Mouse (Mus musculus) hindbrain, embryonic 13.5 days (tissue): ENCODE data around the gene Elac2. TPM values are rescaled to one million over a fixed set of nuclear protein-coding genes. Genes with fewer than 3 reads are reported as not detected.

Experiments
- ATAC-seq: fragments of 200-750 bp; cut with Nextera tagmentation; 2 replicates; pipeline ENCODE4 v1.8.0; 2017; ENCODE audit warnings: moderate TSS enrichment; ENCODE audit not compliant: low FRiP score
- H3K27ac ChIP-seq: fragments of 300-500 bp; sonication (generic); 2 replicates; pipeline ENCODE4 v1.5.1; 2015; ENCODE audit warnings: inconsistent platforms, mild to moderate bottlenecking, moderate library complexity
- H3K27me3 ChIP-seq: fragments of 300-500 bp; sonication (generic); 2 replicates; pipeline ENCODE4 v1.6.1; 2015; ENCODE audit warnings: mild to moderate bottlenecking, inconsistent platforms
- H3K36me3 ChIP-seq: fragments of 300-500 bp; sonication (generic); 2 replicates; pipeline ENCODE4 v1.6.1; 2015; ENCODE audit warnings: mild to moderate bottlenecking, inconsistent platforms
- H3K4me1 ChIP-seq: fragments of 300-500 bp; sonication (generic); replicated peaks from 2 replicates; pipeline ENCODE4 v1.6.1; 2015; ENCODE audit warnings: inconsistent platforms
- H3K4me2 ChIP-seq: fragments of 300-500 bp; sonication (generic); 2 replicates; pipeline ENCODE4 v1.6.1; 2015; ENCODE audit warnings: inconsistent platforms, mild to moderate bottlenecking, moderate library complexity
- H3K4me3 ChIP-seq: fragments of 300-500 bp; sonication (generic); 2 replicates; pipeline ENCODE4 v1.5.1; 2015; ENCODE audit warnings: mild to moderate bottlenecking, inconsistent platforms
- H3K9ac ChIP-seq: fragments of 300-500 bp; sonication (generic); 2 replicates; pipeline ENCODE4 v1.6.1; 2015; ENCODE audit warnings: mild to moderate bottlenecking, inconsistent platforms
- H3K9me3 ChIP-seq: fragments of 300-500 bp; sonication (generic); 2 replicates; pipeline ENCODE4 v1.6.1; 2016; ENCODE audit warnings: inconsistent platforms
- WGBS: fragments of 180-500 bp; shearing (Covaris S2); methylation state at CpG from one replicate; pipeline ENCODE4 v1.1.7; 2015; 5-methylcytosine and 5-hydroxymethylcytosine counted together
- polyA plus RNA-seq: library from polyadenylated mRNA; unstranded; fragments of >200 nt; fragmentation: Nextera tagmentation; extraction: Ambion mirVana; gene quantifications from 2 replicates; pipeline ENCODE4 v1.2.1, GENCODE M21; 2015

The Elac2 gene
- polyA plus RNA-seq, result 32.6 and 33.1 TPM in 2 replicates

DNA sequence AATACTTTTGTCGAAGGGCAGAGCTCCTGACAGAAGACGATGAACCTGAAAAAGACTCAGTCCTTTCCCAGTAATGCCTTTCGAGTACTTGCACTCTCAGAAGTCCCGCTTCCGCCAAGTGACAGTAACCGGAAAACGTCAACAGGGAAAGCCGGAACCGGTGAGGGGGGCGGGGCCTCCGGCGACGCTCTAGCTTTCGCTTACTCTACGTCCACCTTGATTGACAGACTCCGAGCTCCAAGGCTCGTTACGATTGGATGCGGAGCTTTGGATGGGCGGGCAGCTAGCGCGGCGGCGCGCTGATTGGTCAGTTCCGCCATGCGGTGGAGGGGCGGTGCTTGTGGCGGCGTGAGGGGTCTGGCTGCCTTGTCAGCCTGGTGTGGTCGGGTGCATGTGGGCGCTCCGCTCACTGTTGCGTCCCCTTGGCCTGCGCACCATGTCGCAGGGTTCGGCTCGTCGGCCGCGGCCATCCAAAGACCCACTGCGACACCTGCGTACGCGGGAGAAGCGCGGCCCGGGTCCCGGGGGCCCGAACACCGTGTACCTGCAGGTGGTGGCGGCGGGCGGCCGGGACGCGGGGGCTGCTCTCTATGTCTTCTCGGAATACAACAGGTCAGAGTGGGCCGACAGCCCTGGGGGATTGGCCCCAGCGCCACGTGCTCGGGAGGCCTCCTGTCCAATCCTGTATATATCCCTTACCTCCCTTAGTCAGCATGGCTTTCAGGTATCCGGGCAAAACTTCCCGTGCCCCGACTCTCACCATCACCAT, at the start of gene Elac2:
Elac2 (plus strand) TSS at position 319 of the 769 bp plus-strand sequence.
- WGBS, result 1% methylated on average over 61 of the region's 65 CpGs
- H3K27ac ChIP-seq, result peak within 1 kb of the TSS; percentile 64

DNA sequence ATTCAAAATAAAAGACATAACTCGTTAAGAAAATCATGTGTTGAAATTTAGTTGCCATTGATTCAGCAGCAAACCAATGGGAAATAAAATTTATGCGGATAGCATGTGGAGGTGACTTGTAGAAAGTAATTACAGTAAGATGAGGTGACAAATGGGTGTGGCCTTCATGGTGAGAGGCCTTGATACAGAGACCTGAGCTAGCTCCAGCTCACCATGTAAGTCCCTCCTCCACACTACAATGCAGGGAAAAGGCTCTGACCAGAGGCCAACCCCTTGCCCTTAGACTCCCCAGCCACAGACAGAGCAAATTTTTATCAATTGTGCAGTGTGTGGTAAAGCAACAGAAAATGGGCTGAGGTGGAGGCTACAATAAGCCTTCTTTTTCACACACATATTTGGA, 49.7 kb upstream of the Elac2 start:
- Histone ChIP-seq H3K4me2 (no peak overlapping the region), H3K9me3 (no peaks in the 10 kb centered on the region), H3K9ac (no peak overlapping the region), H3K4me3 (no peak overlapping the region), H3K27ac (no peak overlapping the region), H3K36me3 (no peaks in the 10 kb centered on the region), H3K27me3 (no peaks in the 10 kb centered on the region), H3K4me1 (no peaks in the 10 kb centered on the region)
- ATAC-seq, result no peak
- 91% methylated on average over 2 of the region's 2 CpGs for WGBS

More for the DNA sequence above, at the start of gene Elac2:
- H3K4me3 ChIP-seq, result peak within 1 kb of the TSS; percentile 95
- H3K4me2 ChIP-seq, result peak within 1 kb of the TSS; percentile 92
- no peaks in the 10 kb centered on the region for H3K9me3 ChIP-seq
- ATAC-seq, result peak; percentile 99
- peaks cover 15% of the 10 kb centered on the region; the same call in 1 of the 2 replicates for H3K27me3 ChIP-seq
- H3K9ac ChIP-seq, result peak within 1 kb of the TSS; percentile 89
- peaks cover 16% of the 10 kb centered on the region for H3K4me1 ChIP-seq
- H3K36me3 ChIP-seq, result peaks cover 26% of the 10 kb centered on the region

DNA sequence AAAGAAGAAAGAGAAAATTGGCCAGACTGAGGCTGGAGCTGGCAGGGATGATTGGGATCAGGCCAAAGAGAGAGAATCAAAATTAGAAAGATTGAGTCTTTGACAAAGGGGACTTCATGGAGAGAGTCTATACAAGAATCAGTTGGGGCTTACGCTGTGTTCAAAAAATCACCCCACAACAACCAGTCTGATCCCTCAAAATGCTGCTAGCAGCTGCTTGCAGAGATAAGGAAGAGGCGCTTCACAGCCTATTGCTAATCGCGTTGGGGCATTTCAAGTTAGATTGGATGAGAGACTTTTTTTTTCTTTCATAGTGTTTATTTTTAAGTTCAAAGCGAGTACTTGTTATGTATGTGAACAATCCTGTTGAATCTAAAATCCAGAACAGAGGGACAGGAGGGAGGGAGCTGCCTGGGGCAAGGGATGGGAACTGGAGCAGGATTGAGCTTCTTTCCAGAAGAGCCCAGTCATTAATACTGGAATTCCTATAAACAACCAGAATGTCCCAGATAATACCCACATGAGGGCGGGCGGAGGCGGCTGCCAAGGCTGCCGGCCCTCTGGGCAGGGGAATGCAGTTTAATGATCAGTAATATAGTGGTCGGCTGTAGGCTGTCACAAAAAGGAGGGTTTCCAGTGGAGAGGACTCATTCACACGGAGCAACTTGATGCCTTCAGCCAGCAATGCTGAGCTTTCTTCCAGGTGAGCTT, 47.6 kb upstream of the Elac2 start:
- Histone ChIP-seq H3K4me2 (no peak overlapping the region), H3K27ac (no peak overlapping the region), H3K9ac (no peak overlapping the region), H3K27me3 (no peaks in the 10 kb centered on the region), H3K4me3 (no peak overlapping the region), H3K9me3 (no peaks in the 10 kb centered on the region), H3K4me1 (no peaks in the 10 kb centered on the region), H3K36me3 (no peaks in the 10 kb centered on the region)
- 69% methylated on average over 11 of the region's 11 CpGs for WGBS
- ATAC-seq, result no peak

DNA sequence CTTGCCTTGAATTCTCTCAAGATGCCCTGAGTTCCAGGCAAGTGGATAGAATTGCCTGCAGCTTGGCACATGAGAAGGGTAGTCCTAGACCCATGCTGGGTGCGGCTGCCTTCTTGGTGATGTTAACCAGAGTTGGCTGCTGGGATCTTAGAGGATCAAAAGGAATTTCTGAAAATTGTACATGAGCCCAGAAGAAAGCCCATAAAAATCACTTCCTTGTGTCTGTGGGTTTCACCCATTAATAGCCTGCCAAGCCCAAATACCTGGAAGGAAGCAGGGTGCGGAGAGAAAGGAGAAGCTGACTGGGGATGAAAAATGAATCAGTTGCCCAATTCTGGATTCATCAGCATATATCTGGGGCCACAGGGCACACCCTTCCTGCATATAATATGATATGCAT, 41.6 kb upstream of the Elac2 start:
- H3K4me2 ChIP-seq, result no peak overlapping the region
- 91% methylated on average over 2 of the region's 2 CpGs for WGBS
- no peak overlapping the region for H3K4me3 ChIP-seq
- no peak overlapping the region for H3K9ac ChIP-seq
- no peak overlapping the region for H3K27ac ChIP-seq
- H3K9me3 ChIP-seq, result no peaks in the 10 kb centered on the region
- no peak for ATAC-seq
- H3K4me1 ChIP-seq, result no peaks in the 10 kb centered on the region
- no peaks in the 10 kb centered on the region for H3K36me3 ChIP-seq
- H3K27me3 ChIP-seq, result no peaks in the 10 kb centered on the region

DNA sequence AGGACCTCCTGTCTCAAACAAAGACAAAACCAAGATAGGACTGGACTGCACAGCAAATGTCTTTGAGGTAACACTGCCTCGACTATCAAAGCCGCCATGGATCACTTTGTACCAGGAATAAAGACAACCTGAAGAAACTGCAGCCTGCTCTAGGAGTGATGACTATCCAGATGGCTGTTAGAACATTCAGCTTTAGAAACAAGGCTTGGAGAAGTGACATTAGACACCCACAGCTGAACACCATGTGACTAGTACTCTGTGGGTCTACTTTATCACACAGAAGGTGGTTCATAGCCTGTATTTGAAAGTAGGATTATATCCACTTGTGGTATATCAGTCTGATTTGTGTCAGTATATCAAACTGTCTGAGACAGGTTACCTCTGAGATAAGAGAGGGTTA, 37.6 kb upstream of the Elac2 start:
- Histone ChIP-seq H3K27ac (no peak overlapping the region), H3K27me3 (no peaks in the 10 kb centered on the region), H3K9ac (no peak overlapping the region), H3K4me3 (no peak overlapping the region), H3K9me3 (no peaks in the 10 kb centered on the region), H3K36me3 (no peaks in the 10 kb centered on the region), H3K4me1 (no peaks in the 10 kb centered on the region), H3K4me2 (no peak overlapping the region)
- ATAC-seq, result no peak
- 89% methylated on average over 2 of the region's 2 CpGs for WGBS

DNA sequence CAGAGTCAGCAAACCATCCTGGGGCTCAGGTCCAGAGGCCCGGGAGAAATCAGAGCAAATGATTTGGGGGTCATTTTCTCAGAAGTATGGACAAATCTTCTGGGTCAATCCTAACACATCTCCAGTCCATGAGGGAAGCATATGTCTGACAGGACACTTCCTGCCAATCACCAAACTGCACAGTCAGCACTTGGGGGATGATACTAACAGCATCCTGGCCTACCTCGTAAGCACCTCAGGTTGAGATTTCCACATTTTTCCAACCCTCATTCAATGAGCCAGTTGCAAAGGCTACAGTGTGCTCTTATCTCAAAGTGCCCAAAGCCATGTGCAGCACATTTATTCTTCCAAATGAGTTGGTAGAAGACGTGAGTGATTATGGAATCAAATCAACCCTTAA, 29.1 kb upstream of the Elac2 start:
- WGBS, result 84% methylated on average over 3 of the region's 3 CpGs
- 0 out of 2 replicates have a peak, but pooled peaks cover 3% of the 10 kb centered on the region for H3K4me1 ChIP-seq
- no peak overlapping the region for H3K4me2 ChIP-seq
- no peak for ATAC-seq
- no peak overlapping the region for H3K27ac ChIP-seq
- H3K27me3 ChIP-seq, result no peaks in the 10 kb centered on the region
- H3K9me3 ChIP-seq, result no peaks in the 10 kb centered on the region
- no peaks in the 10 kb centered on the region for H3K36me3 ChIP-seq
- H3K9ac ChIP-seq, result no peak overlapping the region
- H3K4me3 ChIP-seq, result no peak overlapping the region

DNA sequence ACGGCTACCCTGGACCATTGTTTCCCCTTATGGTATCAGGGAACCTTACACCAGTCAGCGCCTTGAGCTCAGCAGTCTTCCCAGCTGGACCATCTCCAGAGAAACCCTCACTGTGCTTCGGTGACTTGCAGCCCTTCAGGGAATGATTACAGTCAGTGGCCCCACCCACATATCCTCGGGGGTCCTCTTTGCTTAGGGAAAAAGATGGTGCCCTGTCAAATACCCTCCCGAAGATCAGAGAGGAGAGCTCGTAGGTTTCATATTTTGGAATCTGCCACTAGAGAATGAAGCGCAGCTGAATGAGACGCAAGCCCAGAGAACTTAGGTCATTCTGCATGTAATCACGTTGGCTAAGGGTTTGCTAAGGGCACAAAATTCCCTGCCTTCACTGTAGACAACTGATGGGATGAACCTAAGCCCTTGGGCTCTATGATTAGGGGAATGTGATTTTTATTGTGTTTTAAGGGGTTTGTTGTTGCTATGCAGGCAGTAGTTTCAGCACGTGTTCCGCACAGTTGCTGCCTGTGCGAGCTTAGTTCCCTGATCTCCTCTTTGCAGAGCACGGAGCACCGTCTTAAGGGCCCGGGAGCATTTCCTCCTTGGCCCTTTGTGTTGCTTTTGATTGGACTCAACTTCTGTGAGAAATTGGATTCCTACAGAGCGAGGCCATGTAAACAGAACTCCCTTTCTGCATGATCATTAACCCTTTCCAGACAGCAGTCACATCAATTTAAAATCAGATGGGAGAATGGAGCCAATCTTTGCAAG, 21.7 kb upstream of the Elac2 start:
- 15% methylated on average over 16 of the region's 16 CpGs for WGBS
- ATAC-seq, result no peak
- H3K4me3 ChIP-seq, result peak overlapping the region; percentile 0; the same call in 1 of the 2 replicates

DNA sequence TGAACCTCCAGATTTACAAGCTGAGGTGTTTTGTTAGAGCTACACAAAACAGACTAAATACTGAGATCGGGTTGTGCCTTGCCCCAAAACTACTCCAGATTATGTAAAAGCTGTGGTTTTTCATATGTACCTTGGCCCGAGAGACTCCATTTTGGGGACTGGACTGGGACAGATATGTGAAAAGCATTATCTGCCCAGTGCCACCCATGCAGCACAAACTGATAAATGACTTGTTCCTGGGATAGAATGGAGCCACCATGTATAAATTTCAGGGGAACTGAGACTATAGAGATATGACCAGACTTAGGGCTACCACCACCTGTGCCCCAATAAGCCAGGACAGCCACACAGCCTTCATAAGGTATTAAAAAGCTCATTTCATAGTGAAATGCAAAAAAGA, 16.2 kb upstream of the Elac2 start:
- Histone ChIP-seq H3K4me3 (no peak overlapping the region), H3K36me3 (no peaks in the 10 kb centered on the region), H3K9ac (no peak overlapping the region), H3K4me2 (no peak overlapping the region), H3K4me1 (peaks cover under 1% of the 10 kb centered on the region; the same call in 1 of the 2 replicates), H3K9me3 (no peaks in the 10 kb centered on the region), H3K27me3 (peaks cover 4% of the 10 kb centered on the region), H3K27ac (no peak overlapping the region)
- 91% methylated on average over 2 of the region's 2 CpGs for WGBS
- ATAC-seq, result no peak

More for the DNA sequence above, 21.7 kb upstream of the Elac2 start:
- Histone ChIP-seq H3K4me1 (peaks cover 11% of the 10 kb centered on the region), H3K4me2 (peak overlapping the region; percentile 47), H3K9ac (peak overlapping the region; percentile 2), H3K36me3 (no peaks in the 10 kb centered on the region), H3K27ac (no peak overlapping the region), H3K9me3 (no peaks in the 10 kb centered on the region), H3K27me3 (no peaks in the 10 kb centered on the region; the same call in 1 of the 2 replicates)

DNA sequence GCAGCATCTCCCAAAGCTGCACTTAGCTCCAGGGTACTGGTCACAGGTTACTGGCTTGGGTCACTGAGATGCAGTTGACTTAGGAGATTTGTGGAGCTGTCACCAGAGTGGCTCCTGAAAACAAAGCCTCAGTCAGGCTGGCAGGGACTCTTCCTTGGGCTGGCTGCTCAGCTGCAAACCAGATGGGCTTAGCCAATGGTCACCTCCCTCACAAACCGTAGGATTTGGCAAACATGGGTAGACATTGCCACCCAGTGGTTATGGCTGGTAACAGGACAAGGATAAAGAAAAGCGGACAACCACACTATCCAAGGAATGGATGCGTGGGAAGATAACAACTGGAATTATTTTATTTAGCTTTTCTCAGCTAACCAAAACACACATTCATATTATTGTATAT, 10.3 kb upstream of the Elac2 start:
- H3K27me3 ChIP-seq, result peaks cover 28% of the 10 kb centered on the region
- H3K36me3 ChIP-seq, result no peaks in the 10 kb centered on the region
- no peaks in the 10 kb centered on the region for H3K9me3 ChIP-seq
- H3K4me1 ChIP-seq, result peaks cover 3% of the 10 kb centered on the region; the same call in 1 of the 2 replicates
- no peak overlapping the region for H3K27ac ChIP-seq
- no peak overlapping the region for H3K9ac ChIP-seq
- no peak overlapping the region for H3K4me2 ChIP-seq
- peak; percentile 92 for ATAC-seq
- no peak overlapping the region for H3K4me3 ChIP-seq
- WGBS, result 13% methylated on average over 3 of the region's 3 CpGs

DNA sequence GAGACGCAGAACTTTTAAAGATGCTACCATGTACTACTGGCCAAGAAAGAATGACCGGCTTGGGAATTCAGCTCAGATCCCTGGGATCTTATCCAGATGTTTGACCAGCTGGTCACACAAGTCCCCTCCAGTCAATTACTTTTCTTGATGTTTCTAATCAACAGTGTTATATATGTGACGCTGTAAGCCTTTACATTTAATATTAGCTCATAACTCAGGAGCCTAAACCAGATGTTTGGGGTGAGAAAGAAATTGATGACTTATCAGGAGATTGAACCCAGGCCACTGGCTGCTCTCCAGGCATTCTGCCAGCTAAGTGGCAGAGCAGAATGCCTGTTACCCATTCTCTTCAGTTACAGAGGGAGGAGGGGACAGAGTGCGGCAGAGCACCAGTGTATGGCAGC, 9.9 kb upstream of the Elac2 start:
- no peaks in the 10 kb centered on the region for H3K9me3 ChIP-seq
- WGBS, result 57% methylated on average over 4 of the region's 4 CpGs
- H3K4me3 ChIP-seq, result no peak overlapping the region
- peaks cover 28% of the 10 kb centered on the region for H3K27me3 ChIP-seq
- H3K36me3 ChIP-seq, result no peaks in the 10 kb centered on the region
- H3K27ac ChIP-seq, result no peak overlapping the region
- no peak overlapping the region for H3K4me2 ChIP-seq
- H3K4me1 ChIP-seq, result peaks cover 3% of the 10 kb centered on the region; the same call in 1 of the 2 replicates
- no peak for ATAC-seq
- peak overlapping the region; percentile 19; the same call in 1 of the 2 replicates for H3K9ac ChIP-seq

DNA sequence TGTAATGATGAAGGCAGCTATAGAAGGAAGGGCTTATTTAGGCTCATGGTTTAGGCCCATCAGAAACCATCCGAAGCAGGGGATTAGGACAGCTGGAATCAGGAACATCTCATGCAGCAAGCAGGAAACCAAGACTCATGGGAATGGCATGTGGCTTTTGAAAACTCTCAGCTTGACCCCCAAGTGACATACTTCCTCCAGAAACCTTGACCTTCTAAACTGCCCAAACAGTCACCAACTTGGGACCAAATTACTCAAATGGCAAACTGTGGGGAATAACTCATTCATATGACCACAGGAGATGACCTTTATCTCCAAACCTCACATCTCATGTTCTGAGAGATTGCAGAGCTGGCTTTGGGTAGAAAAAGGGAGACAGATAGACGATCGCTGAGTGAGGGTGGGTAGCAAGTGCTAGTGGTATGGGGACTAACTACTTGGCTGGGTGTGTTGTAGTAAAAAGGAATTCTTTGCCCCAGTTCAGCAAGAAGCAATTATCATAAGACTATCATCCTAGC, 7.3 kb upstream of the Elac2 start:
- ATAC-seq, result no peak
- Histone ChIP-seq H3K27me3 (peaks cover 38% of the 10 kb centered on the region), H3K4me1 (peaks cover 3% of the 10 kb centered on the region; the same call in 1 of the 2 replicates), H3K4me3 (no peak overlapping the region), H3K9me3 (no peaks in the 10 kb centered on the region), H3K4me2 (no peak overlapping the region), H3K27ac (no peak overlapping the region), H3K9ac (no peak overlapping the region), H3K36me3 (no peaks in the 10 kb centered on the region)
- WGBS, result 76% methylated on average over 3 of the region's 3 CpGs

DNA sequence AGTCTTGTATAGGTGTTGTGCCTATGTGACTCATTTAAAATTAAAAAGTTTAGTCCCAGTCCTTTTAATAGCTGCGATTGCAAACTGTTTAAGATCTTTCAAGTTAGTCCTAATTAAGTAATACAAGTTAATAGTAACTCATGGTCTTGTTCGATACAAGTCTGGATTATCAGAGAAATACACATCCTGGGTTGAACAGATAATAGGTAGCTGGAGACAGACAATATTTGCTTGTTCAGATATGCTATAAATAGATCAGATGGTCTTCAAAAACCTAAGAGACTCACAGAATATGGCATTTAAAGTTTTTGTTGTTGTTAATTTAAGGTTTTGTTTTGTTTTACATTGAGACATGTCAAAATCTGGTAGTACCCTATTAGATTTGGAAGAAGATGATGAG, 6.4 kb upstream of the Elac2 start:
- Histone ChIP-seq H3K27me3 (peaks cover 40% of the 10 kb centered on the region), H3K27ac (no peak overlapping the region), H3K36me3 (no peaks in the 10 kb centered on the region), H3K9me3 (no peaks in the 10 kb centered on the region), H3K4me2 (no peak overlapping the region), H3K4me1 (peaks cover 3% of the 10 kb centered on the region; the same call in 1 of the 2 replicates), H3K4me3 (no peak overlapping the region), H3K9ac (no peak overlapping the region)
- ATAC-seq, result no peak
- 74% methylated on average over 2 of the region's 2 CpGs for WGBS
